Mouse (Mus musculus): ENCODE data around the gene Dnase1.

DNA sequence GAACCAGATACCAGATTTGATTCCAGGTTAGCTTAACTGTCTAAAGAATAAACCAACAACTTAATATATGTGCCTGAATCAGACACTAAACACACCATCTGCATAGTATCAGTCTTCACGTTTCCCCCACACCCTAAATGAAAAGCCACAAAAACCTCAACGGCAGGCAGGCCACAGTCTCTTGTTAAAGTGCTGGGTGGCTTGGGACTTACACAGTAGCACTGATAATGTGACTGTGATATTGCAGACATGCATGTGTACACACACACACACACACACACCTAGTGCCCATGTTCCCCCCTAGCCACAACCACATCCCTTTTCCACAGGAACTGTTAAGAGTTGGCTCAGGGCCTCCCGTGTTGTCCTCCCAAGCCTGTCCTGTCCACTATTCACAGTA is 38.1 kb downstream of the Dnase1 start:
- TF ChIP-seq EP300 (IDR thresholded peaks at IDR 0.05; ENCODE audit: low read depth) (no peak), CTCF (IDR thresholded peaks at IDR 0.05; ENCODE audit: low read depth) (no peak)
